Mouse (Mus musculus) liver, adult 2 months (tissue): ENCODE measurements around the gene Hpcal4. TPM values are rescaled to one million over a fixed set of nuclear protein-coding genes. Genes with fewer than 3 reads are reported as not detected.

ENCODE experiments used
- DNase-seq: peaks from one replicate; pipeline ENCODE4 v3.0.0-alpha.2; 2011; ENCODE audit warnings: low read depth, low spot score; ENCODE audit errors: extremely low read depth
- H3K27ac ChIP-seq: fragments of 200-500 bp; replicated peaks from 2 replicates; pipeline ENCODE4 v1.5.1; 2012; ENCODE audit warnings: low read depth, mild to moderate bottlenecking, control low read depth, inconsistent platforms, low read length; ENCODE audit not compliant: insufficient read depth
- H3K27me3 ChIP-seq: fragments of 200-500 bp; 2 replicates; pipeline ENCODE4 v1.6.1; 2012; ENCODE audit warnings: mild to moderate bottlenecking, moderate library complexity, low read length, inconsistent platforms; ENCODE audit not compliant: control insufficient read depth, insufficient read depth
- H3K36me3 ChIP-seq: fragments of 200-500 bp; 2 replicates; pipeline ENCODE4 v1.6.1; 2012; ENCODE audit warnings: low read length, inconsistent platforms; ENCODE audit not compliant: control insufficient read depth, insufficient read depth
- H3K4me1 ChIP-seq: fragments of 200-500 bp; 2 replicates; pipeline ENCODE4 v1.6.1; 2011; ENCODE audit warnings: low read length; ENCODE audit not compliant: control insufficient read depth, insufficient read depth
- H3K4me3 ChIP-seq: fragments of 200-500 bp; 2 replicates; pipeline ENCODE4 v1.5.1; 2011; ENCODE audit warnings: low read depth, mild to moderate bottlenecking, control low read depth, low read length, moderate library complexity; ENCODE audit not compliant: insufficient read depth
- H3K79me2 ChIP-seq: fragments of 200-500 bp; 2 replicates; pipeline ENCODE4 v1.6.1; 2012; ENCODE audit warnings: inconsistent platforms, mild to moderate bottlenecking, low read length, moderate library complexity; ENCODE audit not compliant: control insufficient read depth, insufficient read depth
- H3K9ac ChIP-seq: fragments of 200-500 bp; 2 replicates; pipeline ENCODE4 v1.6.1; 2012; ENCODE audit warnings: low read depth, mild to moderate bottlenecking, control low read depth, inconsistent platforms, low read length
- CTCF ChIP-seq: fragments of 200-500 bp; IDR thresholded peaks from 2 replicates; pipeline ENCODE4 v1.5.1; 2011; ENCODE audit warnings: low read depth, low read length, control low read depth
- POLR2A ChIP-seq: fragments of 200-500 bp; IDR thresholded peaks from 2 replicates; pipeline ENCODE4 v1.6.1; 2011; ENCODE audit warnings: low read length, control low read depth; ENCODE audit not compliant: insufficient read depth; ENCODE audit errors: extremely low read depth
- WGBS: fragments of 180-500 bp; shearing (Covaris S2); methylation state at CpG from one replicate; pipeline ENCODE4 v1.1.7; 2018; 5-methylcytosine and 5-hydroxymethylcytosine counted together
- polyA plus RNA-seq: library from polyadenylated mRNA; depleted of rRNA; stranded (reverse); fragments of >200 nt; gene quantifications from 2 replicates; pipeline ENCODE4 v1.2.3, GENCODE M21; 2012; rRNA removed
- total RNA-seq: library from RNA; depleted of rRNA; stranded (reverse); fragments of >200 nt; gene quantifications from 2 replicates; pipeline ENCODE4 v1.2.3, GENCODE M21; 2014; rRNA removed

The Hpcal4 gene
- total RNA-seq (0.20 TPM in 1 of 2 replicates, not detected in the other), polyA plus RNA-seq (not detected in 2 replicates)

DNA sequence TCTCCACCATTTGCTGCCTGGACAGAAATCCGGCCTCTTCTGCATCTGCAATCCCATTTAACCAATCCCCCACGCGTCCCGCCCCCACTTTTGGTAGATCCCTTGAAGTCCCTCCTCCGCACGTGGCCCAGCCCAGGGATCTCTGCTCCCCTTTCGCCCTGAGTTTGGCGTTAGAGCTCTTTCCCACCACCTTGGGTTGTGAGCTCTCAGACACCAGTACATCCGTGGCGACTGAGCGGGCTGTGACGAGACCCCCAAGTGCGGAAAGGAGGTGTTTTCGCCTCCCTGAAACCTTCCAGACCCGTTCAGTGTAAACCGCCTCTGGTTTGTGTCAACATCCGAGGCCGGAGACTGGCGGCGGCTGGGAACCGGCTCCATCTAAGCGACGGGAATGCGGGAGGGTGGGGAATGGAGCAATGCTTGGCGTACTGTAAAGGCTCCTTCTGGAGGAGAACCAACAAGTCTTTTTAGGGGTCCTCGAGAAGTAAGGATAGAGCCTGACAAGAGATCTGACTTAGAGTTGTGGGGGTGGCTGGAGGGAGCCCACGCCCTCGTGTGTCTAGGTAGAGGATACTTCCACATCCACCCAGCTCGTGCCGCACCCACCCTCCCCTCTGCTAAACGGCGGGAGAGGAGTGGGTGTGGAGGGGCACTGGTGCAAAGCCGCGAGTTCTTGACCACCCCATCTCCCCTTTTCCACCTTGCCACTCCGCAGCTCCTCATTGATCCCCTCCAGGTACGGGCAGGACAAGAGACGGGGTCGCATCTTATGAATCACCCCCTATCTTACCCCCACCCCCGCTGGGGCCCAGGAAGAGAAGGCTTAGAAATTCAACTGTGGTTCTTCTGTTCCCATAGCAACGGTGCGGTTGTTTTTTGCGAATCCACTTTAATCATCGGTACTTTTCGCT lies at the start of gene Hpcal4:
Gene Hpcal4 (plus strand): TSS at position 900 of the 911 bp plus-strand sequence.
- TF ChIP-seq POLR2A: no peak
- no peak for TF ChIP-seq CTCF
- peak within 1 kb of the TSS; percentile 25; the same call in 1 of the 2 replicates for H3K4me3 ChIP-seq
- no peak within 1 kb of the TSS for H3K27ac ChIP-seq
- no peaks in the 10 kb centered on the region for H3K4me1 ChIP-seq
- H3K36me3 ChIP-seq: no peaks in the 10 kb centered on the region
- no peaks in the 10 kb centered on the region for H3K79me2 ChIP-seq
- peaks cover 16% of the 10 kb centered on the region for H3K27me3 ChIP-seq
- H3K9ac ChIP-seq: no peak within 1 kb of the TSS
- DNase-seq: no peak
- WGBS: 2% methylated on average over 44 of the region's 44 CpGs

DNA sequence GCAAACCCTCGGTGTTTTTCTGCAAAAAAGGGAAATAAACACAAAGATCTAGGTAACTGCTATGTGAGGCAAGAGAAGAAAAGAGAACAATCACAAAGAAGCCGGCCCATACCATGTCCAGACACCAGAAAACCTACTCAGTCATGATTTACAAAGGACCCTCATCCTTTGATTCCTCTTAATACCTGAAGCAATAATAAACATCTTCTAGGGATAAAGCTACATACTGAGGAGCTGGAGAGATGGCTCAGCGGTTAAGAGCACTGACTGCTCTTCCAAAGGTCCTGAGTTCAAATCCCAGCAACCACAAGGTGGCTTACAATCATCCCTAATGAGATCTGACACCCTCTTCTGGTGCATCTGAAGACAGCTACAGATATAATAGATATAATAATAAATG lies 45.5 kb upstream of the Hpcal4 start:
- TF ChIP-seq POLR2A (no peak), CTCF (no peak)
- peaks cover 4% of the 10 kb centered on the region for H3K4me1 ChIP-seq
- WGBS: 80% methylated on average over 3 of the region's 3 CpGs

DNA sequence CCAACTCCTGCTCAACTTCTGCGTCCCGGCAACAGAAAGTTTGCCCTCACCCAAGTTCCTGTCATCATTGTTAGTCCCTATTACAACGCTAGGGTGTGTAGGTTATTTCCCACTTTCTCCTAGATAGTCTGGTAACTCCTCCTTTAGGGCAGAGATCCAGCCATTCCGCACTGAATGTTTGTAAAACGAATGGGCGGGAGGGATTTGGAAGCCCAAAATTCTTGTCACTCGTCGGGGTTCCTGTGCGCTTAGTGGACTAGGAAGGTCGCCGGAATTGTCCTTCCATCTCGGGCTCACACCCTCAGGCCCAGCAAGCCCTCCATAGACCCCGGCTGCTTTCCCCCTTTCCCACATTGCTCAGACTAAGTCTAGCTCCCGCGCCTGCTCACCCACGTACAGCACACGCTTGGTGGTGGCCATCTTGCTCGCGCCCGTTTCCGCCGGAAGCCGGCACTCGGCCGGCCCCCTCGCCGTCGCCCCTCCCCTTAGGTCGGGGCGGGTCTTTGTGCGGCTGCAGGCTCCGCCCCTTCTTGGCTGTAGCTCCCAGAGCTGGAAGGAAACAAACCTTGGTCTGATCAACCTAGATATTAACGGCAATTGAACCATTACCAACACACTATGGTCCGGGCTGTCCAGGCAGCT lies 43.4 kb upstream of the Hpcal4 start, which contains the start of gene Ppie:
Gene Ppie (minus strand): TSS at position 439 of the 642 bp plus-strand sequence.
- Histone ChIP-seq H3K27ac (peak within 1 kb of the TSS; percentile 85), H3K36me3 (peaks cover 18% of the 10 kb centered on the region), H3K79me2 (peaks cover 3% of the 10 kb centered on the region; the same call in 1 of the 2 replicates), H3K4me3 (peak within 1 kb of the TSS; percentile 95), H3K27me3 (no peaks in the 10 kb centered on the region), H3K4me1 (peaks cover 4% of the 10 kb centered on the region), H3K9ac (peak within 1 kb of the TSS; percentile 82)
- under 1% methylated on average over 34 of the region's 34 CpGs for WGBS
- peak; percentile 89 for DNase-seq
- TF ChIP-seq CTCF (no peak), POLR2A (peak; percentile 65; the same call in 1 of the 2 replicates)

More for the DNA sequence above, 45.5 kb upstream of the Hpcal4 start:
- Histone ChIP-seq H3K79me2 (peaks cover 3% of the 10 kb centered on the region; the same call in 1 of the 2 replicates), H3K27me3 (no peaks in the 10 kb centered on the region), H3K36me3 (peaks cover 33% of the 10 kb centered on the region), H3K27ac (no peak overlapping the region), H3K9ac (no peak overlapping the region), H3K4me3 (no peak overlapping the region)
- DNase-seq: no peak

DNA sequence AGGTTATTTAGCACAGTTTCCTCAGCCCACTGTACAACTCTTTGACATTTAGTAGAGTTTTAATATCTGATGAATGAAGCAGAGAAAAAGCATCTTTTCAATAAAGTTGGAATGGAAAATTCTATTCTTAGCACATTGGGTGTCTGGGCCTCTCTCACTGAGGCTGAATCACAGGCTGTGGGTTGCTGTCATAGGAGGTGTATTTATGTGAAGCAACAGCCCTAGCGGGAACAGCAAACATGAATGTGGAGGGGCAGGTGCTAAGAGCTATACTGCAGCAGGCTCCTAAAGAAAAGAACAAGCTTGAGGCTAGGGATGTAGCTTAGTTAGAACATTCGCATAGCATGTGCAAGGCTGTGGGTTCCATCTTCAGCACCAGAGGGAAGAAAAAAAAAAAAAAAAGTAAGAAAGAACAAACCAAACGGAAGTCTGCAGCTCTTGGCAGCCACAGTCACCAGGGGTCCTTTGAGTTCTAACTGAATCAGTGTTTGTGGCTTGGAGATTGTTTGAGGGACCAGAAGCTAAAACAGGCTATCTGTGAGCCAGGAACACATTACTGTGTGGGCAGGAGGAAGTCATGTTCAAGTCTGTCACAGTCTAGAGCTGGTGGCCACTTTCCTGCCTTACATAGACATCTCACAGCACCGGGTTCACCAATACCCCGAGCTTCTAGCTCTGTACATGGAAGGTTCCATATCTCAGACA lies 35.4 kb upstream of the Hpcal4 start:
- TF ChIP-seq CTCF (no peak), POLR2A (no peak)
- Histone ChIP-seq H3K27ac (no peak overlapping the region), H3K36me3 (no peaks in the 10 kb centered on the region), H3K4me3 (no peak overlapping the region), H3K4me1 (no peaks in the 10 kb centered on the region), H3K79me2 (no peaks in the 10 kb centered on the region), H3K27me3 (no peaks in the 10 kb centered on the region), H3K9ac (no peak overlapping the region)
- DNase-seq: no peak
- WGBS: 75% methylated on average over 5 of the region's 5 CpGs

DNA sequence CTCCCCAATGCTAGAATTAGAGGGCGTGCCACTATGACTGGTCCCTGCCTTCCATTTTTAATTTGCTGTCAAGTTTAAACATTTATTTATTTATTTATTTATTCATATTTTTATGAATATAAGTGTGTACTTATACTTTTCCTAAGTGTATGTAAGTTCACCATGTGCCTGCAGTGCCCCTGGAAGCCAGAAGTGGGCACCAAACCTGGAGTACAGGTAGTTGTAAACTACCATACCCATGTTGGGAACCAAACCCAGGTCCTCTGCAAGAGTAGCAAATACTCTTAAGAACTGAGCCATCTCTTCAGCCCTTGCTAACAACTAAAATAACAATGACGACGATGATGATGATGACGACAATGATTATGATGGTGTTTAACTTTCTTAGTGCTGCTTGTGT lies 31.0 kb upstream of the Hpcal4 start:
- Histone ChIP-seq H3K4me1 (no peaks in the 10 kb centered on the region), H3K36me3 (no peaks in the 10 kb centered on the region), H3K4me3 (no peak overlapping the region), H3K79me2 (no peaks in the 10 kb centered on the region), H3K27me3 (no peaks in the 10 kb centered on the region), H3K9ac (no peak overlapping the region), H3K27ac (no peak overlapping the region)
- no peak for DNase-seq
- WGBS: 87% methylated on average over 4 of the region's 4 CpGs
- TF ChIP-seq CTCF (no peak; the same call in 1 of the 2 replicates), POLR2A (no peak)
